Mouse (Mus musculus) common myeloid progenitor, adult 5-6 weeks (primary cell): ENCODE results near the gene Ccdc51. TPM values are rescaled to one million over a fixed set of nuclear protein-coding genes. Genes with fewer than 3 reads are reported as not detected.

Experiments
- ATAC-seq: replicated peaks from 2 replicates; pipeline ENCODE4 v1.8.0; 2016; ENCODE audit warnings: low read depth, mild to moderate bottlenecking, moderate TSS enrichment, inconsistent platforms; ENCODE audit not compliant: poor library complexity, severe bottlenecking
- total RNA-seq: library from RNA; stranded (forward); fragments of 200-1000, 187-1606 nt; gene quantifications from 2 replicates; pipeline ENCODE4 v1.2.3, GENCODE M21; 2017

Ccdc51 gene
- total RNA-seq, 1 experiment from 2014 or later: 14.9 TPM

DNA sequence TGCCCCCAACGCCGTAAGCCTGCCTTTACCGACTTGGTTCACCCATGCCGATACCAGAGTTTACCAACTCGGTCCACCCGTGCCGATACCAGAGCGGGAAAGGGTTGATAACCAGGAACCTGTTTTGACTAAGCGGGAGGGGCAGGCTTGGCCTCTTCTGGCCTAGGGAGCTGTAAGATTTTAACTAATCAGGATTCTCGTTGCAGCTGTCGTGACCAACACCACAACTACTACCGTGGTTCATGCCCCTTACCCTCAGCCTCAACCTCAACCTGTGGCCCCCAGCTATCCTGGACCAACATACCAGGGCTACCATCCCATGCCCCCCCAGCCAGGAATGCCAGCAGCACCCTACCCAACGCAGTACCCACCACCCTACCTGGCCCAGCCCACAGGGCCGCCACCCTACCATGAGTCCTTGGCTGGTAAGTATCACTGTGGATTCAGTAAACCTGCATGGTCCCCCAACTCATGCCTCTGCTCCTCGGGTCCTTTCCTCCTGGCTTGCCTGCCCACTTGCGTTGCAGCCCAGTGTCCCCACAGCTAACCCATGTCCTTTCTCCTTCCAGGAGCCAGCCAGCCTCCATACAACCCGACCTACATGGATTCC lies 26.1 kb upstream of the Ccdc51 start:
- ATAC-seq: no peak

DNA sequence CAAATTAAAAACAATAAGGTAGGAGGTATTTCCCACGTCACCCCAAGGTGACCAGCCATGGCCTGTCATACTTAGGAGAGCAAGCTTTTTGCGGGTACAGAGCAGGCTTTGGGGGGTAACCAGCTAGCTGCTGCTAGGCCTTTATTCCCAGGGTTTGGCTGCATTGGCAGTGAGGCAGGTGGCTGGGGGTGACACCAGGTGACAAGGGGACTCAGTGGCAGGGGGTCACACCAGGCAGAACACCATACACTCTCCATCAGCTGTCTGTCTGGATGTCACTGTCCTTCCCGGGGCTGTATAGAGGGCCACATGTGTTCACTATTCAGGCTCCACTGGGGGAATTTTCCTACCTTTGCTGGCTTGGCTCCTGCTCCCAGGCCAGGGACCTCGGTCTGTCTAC lies 25.4 kb upstream of the Ccdc51 start:
- no peak for ATAC-seq

DNA sequence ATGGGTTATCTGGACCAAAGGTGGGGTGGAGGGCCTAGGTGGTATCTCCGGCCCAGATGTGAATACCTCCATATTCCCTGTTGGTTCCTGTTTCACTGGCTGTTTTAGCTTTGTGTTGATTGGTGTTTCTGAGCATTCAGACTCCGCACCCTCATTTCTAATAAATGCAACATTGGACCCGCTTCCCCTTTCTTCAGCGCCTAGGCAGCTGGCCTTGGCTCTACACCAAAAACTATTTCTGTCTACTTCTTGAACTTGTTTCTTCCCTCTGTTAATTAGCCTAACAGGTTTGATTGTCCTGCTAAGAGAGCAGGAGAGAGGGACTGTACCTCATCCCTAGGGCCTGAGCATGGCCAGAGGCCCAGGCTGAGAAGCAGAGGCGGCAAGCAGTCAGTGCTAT lies 24.8 kb upstream of the Ccdc51 start:
- peak; percentile 16; the same call in 1 of the 2 replicates for ATAC-seq

DNA sequence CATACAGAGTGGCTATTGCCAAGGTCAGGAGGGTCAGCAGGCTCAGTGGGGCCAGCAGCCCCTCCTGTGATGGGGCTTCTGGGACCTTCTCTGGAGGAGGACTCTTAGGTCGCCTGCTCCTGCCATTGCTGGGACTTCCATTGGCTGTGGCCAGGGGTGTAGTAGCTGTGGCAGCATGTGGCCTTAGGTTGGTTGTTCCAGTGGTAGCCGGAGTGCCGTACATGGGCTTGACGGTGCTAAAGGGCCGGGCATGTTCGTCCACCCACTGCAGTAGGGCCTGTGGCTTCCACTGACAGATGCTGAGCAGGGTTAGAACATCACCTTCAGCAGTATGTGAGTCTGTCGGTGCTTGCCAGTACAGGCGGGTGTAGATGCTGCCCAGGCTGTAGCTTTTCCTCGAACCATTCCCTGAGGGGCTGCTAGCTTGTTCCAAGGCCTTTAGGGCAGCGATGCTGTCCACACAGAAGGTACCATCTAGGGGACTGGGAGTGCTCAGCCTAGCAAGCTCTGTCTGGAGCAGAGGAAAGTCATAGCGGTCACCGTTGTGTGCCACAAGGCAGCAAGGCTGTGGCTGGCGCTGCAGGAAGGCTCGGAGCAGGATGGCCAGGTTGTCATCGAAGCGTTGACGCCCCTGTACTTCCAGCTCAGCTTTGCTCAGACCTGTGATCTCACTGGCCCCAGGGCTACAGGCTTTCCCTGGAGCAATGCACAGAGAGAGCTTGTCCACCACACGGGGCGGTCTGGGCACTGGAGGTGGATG lies 24.1 kb upstream of the Ccdc51 start:
- no peak for ATAC-seq

DNA sequence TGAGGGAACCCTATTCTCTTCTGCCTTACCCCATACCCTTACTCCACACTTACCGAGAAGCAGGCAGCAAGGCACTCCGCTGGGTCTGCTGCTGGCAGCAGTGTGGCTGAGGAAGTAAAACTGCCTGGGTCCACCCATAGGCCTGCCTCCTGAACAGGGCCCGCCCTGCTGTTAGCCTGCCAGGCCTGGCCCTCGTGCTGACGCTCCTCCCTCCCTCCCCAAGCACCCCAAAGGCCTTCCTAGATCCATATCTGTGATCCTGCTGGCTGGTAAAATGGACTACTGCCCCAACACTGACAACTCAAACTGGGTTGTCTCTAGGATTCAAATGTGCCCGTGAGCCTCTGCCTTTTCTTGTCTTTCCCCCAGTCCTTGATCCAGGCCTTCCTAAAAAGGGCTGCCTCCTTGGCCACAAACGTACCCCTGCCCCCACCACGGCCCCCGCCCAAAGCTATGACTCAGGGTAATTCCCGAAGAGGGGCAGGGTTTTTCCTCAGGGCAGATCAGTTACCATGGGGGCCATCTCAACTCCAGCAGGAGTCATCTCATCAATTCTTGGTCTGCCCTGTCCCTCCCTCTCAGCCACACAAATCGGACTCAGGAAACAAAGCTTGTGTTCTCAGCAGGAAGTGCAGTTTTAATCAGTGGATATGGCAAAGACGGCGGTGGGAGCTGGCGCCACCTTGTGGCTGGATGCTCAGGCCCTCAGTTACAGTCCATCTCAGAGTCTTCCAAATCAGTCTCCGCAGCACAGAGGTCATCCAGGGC lies 23.0 kb upstream of the Ccdc51 start, which contains the start of gene Trex1:
Trex1 (minus strand) TSS at position 599 of the 768 bp plus-strand sequence.
- ATAC-seq: peak; percentile 72

DNA sequence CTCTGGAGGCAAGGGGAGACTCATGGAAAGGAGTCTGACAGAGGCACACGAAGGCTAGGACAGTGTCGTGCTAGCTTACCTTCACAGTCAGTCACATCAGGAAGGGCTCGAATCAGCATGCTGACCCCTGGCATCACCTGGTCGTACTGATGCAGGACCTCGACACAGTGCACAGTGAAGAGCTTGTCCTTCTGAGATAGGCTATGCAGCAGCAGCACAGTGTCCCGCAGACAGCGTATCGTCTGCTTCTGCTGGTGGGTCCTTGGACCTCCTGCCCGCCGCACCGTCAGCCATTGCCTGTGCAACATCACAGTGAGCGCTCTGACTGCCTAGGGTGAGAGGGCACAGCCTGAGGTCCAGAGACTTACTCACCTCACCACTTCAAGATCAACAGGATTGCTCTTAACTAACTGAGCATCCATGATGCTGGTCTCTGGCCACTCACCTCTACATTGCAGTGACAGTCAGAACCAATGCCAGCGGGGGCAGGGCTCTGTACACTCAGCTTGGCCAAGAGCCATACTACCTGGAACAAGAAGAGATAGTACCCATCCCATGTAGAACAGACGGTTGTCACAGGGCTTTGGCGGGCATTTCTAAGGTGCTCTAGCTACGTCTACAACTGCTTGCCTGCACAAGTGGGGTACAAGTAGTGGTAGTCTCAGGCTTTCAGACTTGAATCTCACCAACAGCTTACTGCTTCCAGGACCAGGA lies 22.0 kb upstream of the Ccdc51 start:
- no peak for ATAC-seq

DNA sequence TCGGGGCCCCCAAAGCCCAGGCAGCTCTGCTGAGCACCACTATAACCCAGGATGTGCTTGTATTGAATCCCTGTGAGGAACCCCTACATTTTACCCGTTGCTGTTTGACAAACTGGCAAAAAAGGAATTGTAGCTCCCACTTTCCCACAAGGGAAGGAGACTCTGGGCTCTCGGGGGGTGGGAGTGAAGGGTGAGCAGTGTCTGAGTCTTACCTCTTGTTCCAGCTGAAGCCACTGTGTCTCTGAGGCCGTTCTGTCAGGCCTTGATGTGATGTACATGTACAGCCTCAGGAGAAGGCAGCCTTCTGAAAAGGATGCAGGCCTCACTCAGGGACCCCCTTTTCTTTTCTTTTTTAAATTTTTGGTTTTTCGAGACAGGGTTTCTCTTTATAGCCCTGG lies 21.4 kb upstream of the Ccdc51 start:
- no peak for ATAC-seq

DNA sequence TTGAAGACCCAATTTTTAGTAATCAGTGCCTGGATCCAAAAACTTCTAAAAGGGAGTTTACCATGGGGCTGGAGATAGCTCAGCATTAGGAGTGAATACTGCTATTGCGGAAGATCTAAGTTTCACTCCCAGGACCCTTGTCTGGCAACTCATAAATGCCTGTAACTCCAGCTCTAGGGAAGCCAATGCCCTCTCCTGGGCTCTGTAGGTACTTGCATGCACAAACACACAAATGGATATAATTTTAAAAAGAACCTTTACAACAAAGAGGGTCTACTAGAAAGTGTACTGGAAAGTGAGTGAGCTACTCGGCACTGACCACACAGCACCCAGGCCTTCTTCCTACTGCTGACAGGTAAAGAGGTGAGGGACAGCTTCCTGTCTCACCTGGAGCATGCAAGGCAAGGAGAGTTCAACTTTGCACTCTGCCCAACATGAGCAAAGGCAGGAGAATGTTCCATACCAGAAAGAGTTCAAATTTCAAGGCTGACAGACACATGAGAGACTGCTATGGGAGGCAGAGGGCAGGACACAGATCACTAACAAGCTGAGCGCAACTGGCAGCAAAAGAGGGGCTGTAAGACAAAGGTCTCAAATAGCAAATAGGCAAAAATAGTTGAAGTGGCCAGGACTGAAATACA lies 14.1 kb upstream of the Ccdc51 start:
- ATAC-seq: no peak

DNA sequence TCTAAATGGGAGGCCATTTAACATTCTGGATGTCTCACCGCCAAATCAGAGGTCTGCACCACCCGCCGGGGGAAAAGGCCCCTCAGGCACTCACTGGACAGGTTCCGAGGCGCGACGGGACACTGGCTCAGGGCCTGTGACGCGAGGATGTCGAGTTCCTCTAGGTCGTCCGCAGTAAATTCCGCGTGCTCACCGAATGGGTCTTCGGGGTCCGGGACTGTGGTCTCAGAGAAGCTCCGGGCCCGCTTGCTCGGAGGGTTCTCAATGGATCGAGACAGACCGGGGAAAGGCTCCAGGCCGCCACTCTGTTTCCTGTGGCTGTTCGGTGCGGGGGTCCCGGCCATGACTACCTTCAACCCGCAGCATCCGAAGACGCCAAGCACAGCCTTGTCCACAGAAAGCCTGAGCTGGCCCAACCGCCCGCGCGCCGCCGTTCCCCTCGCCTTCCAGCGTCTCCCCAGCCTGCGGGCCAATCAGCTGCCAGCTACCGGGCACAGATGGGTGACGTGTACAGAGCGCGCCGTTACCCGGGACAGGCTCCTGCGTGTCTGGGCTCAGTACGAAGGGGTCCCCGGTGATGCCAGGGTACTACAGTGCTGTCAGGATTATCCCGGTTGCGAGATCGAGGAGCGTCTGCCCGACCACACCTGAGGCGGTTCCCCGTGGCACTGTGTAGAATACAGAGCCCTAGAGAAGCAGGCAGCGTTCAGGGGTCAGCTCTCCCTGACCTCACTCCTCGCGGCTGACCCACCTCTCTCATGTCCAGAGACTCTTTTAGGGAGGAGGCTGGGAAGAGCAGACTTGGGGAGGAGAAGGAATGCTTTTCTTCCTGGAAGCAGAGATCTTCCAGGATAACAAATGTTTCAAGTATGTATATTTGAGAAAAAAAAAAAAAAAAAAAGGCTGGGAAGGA lies 8.4 kb upstream of the Ccdc51 start, which contains the start of gene Atrip:
Atrip (minus strand) TSS at position 464 of the 913 bp plus-strand sequence.
- ATAC-seq: peak; percentile 99

DNA sequence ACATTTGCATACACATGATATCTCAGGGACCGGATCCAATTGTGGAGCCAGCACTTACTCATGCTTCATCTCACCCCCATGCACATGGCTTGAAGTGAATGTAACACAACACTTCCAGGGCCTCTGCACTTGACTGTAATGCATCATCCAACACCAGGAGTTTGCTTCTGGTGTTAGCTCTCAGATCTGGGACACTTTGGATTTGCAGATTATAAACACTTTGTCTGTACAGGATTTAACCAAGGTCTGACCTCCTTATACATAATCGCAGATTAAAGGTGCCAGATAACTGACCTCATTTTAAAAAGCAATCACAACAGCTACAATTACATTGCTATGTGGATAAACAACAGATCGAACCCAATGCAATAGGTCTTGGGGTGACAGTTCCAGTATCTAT lies 1.8 kb upstream of the Ccdc51 start:
- ATAC-seq: no peak

DNA sequence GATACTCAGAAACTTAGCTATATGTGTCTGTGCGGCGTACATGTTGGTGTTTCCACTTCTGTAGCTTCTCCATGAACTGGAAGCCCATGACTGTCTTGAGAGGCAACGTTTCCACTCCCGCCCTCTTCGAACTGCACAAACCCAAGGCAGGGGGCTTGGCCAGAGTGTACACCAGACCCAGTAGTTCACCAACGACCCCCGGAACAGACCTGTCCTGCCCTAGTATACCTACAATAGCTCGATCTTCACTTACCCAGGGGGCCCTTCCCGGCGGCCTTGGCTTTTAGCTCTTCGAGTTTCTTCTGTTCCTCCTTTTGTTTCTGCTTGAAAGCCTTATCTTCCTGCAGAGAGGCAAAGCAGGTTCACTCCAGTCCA lies 557 bp upstream of the Ccdc51 start:
- no peak for ATAC-seq

DNA sequence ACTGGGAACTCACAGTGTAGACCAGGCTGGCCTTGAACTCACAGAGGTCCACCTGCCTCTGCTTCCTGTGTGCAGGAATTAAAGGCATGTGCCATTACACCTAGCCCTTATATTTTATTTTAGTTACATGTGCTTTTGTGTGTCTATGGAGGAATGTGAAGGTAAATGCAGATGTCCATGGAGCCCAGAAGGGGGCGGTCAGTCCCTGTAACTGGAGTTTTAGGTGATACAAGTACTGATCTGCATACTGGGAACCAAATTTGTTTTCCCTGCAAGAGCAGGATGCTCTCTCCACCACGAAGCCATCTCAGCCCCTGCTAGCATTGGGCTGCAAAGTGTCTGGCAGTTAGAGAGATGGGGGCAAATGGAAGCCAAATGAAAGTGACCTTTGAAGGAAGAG lies 2.6 kb downstream of the Ccdc51 start:
- ATAC-seq: no peak

DNA sequence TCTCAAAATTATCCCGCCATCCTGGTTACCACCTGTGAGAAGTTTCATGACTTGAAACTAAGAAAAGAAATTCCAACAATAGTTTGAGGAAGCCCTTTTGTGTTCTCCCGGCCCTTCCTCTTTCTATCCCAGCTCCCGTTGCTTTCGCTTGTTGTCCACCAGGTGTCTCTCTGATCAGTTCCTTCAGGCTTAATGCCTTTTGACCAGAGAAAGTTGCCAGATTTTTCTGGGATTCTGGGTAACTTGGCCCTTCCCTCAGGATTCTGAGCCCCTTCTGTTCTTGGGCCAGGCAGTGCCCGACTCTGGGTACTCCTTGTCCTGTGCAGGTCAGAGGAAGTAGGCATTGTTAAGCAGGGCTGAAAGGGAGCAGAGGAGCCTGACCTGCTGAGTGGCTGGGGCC lies 5.7 kb downstream of the Ccdc51 start:
- no peak for ATAC-seq

DNA sequence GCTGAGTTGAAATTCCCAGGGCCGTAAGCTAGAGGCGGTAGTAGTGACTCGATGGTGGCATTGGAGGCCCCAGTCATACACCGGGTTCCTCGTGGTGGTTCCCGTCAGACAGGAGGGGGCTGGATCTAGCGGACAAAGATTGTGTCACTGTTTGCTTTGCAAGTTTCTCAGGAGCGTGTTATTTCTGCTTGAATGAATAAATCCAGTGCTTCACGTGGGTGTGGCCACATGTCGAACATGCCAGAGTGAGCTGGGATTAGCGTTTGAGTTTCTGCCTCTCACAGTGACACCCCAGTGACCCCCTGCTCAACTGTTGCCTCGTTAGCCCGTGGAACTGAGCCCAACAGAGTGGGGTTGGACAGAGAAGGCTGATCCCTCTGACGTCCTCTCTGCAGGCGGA lies 8.2 kb downstream of the Ccdc51 start:
- ATAC-seq: no peak

DNA sequence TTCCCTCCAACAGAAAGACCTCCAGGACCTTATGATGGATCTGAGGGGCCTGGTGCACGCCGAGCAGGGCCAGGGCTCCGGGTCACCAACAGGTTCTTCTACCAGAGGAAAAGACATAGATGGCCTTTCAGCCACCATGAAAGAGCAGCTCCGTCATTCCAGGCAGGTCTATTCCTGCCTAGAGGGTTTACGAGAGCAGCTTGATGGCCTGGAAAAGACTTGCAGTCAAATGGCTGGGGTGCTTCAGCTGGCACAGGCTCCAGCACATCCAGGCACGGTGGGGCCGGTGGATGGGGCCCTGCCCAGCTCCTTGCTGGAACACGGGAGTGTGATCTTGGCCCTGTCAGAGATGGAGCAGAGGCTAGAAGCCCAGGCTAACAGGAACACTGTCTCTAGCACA lies 9.5 kb downstream of the Ccdc51 start:
- no peak for ATAC-seq

DNA sequence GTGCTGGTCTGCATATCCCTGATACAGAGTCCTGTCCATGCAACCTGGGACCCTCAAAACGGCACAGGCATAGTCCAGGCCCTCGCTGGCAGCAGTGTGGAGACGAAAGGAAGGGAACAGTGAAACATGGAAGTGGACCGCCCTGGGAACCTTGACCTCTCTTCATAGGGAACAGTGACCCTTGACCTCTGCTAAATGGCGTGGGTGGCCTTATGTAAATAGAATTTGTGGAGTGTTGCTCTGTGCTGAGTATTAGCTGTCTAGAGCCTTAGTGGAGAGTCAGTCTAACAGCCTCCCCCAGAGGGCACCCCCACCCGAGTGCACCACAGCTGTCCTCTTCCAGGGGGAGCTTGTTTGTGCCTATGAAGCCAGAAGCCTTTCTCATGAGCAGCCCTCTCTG lies 10.5 kb downstream of the Ccdc51 start:
- ATAC-seq: no peak

DNA sequence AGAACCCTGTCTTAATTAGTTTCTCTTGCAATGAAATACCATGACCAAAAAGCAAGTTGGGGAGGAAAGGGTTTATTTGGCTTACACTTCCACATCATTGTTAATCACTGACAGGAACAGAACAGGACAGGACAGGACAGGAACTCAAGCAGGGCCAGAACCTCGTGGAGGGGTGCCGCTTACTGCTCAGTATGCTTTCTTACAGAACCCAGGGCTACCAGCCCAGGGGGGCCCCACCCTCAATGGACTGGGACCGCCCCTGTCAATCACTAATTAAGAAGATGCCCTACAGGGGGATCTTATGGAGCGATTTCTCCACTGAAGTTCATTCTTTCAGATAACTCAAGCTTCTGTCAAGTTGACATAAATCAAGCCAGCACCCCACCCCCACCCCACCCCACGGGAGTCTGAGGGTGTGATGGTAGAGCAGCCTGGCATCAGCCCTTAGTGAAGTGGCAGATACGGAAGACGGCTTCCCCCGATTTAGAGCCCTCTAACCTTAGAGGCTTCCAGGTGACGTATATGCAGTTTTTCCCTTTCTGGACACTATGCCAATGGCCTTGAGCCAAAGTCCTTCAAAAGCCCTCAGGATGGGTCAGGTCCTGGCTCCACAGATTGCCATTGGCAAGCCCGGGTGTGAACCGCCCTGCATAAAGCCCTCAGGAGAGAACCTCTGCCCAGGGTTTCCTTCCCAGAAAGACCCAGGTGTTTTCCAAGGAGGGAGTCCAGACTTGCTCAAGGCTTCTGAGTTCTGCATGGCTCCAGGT lies 11.7 kb downstream of the Ccdc51 start:
- ATAC-seq: no peak

DNA sequence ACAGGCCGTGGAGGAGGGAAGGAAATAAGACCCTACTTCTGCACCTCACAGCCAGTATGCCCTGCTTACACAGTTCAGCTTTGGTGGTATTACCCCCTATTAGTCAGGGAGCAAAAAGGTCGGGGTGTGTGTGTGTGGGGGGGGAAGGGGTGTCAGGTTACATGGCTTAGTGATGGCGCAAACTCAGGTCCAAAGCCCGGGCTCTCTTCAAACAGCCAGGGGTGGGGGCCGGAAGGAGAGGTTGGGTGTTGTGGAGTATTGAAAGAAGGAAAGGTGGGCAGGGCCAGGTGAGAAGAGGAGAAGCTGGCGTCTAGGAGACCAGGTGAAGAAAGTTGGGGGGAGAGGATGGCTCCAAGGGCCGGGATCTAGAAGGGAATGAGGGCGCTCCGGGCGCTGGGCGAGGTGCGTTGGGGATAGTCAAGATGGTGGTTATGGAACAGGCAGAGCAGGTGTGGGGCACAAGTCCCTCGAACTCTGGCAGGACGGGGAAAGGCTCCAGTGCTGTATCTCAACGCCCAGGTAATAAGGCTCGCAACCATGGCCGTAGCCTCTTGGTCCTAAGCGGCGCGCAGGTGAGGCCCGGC lies 12.4 kb downstream of the Ccdc51 start:
- ATAC-seq: peak; percentile 17; the same call in 1 of the 2 replicates
